Mouse (Mus musculus): ENCODE results near the gene Fgg. TPM values are rescaled to one million over a fixed set of nuclear protein-coding genes. Genes with fewer than 3 reads are reported as not detected.

The Fgg gene
- polyA plus RNA-seq, 1 experiment = not detected

DNA sequence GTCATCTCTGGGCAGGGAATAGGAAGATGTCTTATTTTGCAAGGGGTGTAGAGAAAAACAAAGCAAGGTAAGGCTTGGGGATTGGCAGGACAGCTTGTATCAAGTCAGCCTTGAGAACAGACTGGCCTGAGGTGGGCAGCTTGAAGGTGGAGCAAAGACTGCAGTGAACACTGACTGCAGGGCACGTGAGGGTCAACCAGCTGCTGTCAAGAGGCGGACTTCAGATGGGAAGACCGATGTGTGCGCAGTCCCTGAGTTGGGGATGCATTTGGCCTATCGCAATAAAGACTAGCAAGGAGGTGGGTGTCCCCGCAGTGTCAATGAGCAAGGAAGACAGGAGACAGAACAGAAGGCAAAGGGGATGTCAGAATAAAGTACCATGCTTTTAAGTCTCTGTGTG lies 14.6 kb upstream of the Fgg start:
- H3K27me3 ChIP-seq (ENCODE audit: control insufficient read depth, insufficient read depth, insufficient read length) = peaks cover 13% of the 10 kb centered on the region

GRCm38 (mm10) chr3:82995368-82995767 lies 12.2 kb upstream of the Fgg start:
- no peaks in the 10 kb centered on the region for H3K79me2 ChIP-seq (ENCODE audit: control insufficient read depth, insufficient read depth)

More for the DNA sequence above, 14.6 kb upstream of the Fgg start:
- Histone ChIP-seq H3K79me3 (ENCODE audit: low read depth) (no peaks in the 10 kb centered on the region), H3K4me3 (ENCODE audit: insufficient read depth, poor library complexity, severe bottlenecking) (no peak overlapping the region), H3K36me3 (ENCODE audit: control insufficient read depth, insufficient read depth) (no peaks in the 10 kb centered on the region), H3ac (ENCODE audit: control insufficient read depth, insufficient read length, low read depth) (no peak overlapping the region), H3K79me2 (ENCODE audit: control insufficient read depth, insufficient read depth) (no peaks in the 10 kb centered on the region)
- TF ChIP-seq MAX (IDR thresholded peaks at IDR 0.05) (no peak), USF1 (IDR thresholded peaks at IDR 0.05; ENCODE audit: low read depth) (no peak), MYOG (IDR thresholded peaks at IDR 0.05; ENCODE audit: control insufficient read depth, extremely low read depth, insufficient read length) (no peak)

DNA sequence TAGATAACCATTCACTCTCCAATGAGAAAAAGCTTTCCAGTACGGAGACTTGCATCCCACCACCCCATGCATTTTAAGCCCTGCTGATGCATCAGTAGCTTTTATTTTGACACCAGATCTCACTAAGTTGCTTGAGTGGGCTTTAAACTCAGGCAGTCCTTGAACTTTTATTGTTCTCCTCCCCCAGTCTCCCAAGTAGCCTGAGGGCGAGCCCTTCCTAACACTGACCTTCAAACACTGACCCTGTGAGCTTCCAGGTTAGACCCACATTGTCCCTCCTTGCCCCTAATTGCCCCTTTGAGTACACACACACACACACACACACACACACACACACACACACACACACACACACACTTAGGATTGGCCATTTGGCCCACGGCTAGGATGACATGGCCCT lies 10.9 kb upstream of the Fgg start:
- no peak for TF ChIP-seq FOSL1 (IDR thresholded peaks at IDR 0.05; ENCODE audit: insufficient read depth, low read length, poor library complexity, severe bottlenecking)
- TF ChIP-seq MYOG (IDR thresholded peaks at IDR 0.05; ENCODE audit: control insufficient read depth, extremely low read depth, insufficient read length) = no peak
- TF ChIP-seq USF1 (IDR thresholded peaks at IDR 0.05; ENCODE audit: low read depth) = no peak
- no peak for TF ChIP-seq CEBPB (IDR thresholded peaks at IDR 0.05; ENCODE audit: low read depth)
- no peak for TF ChIP-seq MYOD1 (IDR thresholded peaks at IDR 0.05; ENCODE audit: control insufficient read depth, insufficient read length, low read depth)
- no peak for TF ChIP-seq MAX (IDR thresholded peaks at IDR 0.05)
- no peak for TF ChIP-seq CTCF (IDR thresholded peaks at IDR 0.05; ENCODE audit: control insufficient read depth, insufficient read depth, insufficient read length)

More at GRCm38 (mm10) chr3:82995368-82995767, 12.2 kb upstream of the Fgg start:
- Histone ChIP-seq H3ac (ENCODE audit: control insufficient read depth, insufficient read length, low read depth) (no peak overlapping the region), H3K36me3 (ENCODE audit: control insufficient read depth, insufficient read depth) (no peaks in the 10 kb centered on the region), H3K27me3 (ENCODE audit: control insufficient read depth, insufficient read depth, insufficient read length) (peaks cover 13% of the 10 kb centered on the region), H3K79me3 (ENCODE audit: low read depth) (no peaks in the 10 kb centered on the region), H3K4me3 (ENCODE audit: insufficient read depth, poor library complexity, severe bottlenecking) (no peak overlapping the region)
- TF ChIP-seq USF1 (IDR thresholded peaks at IDR 0.05; ENCODE audit: low read depth) (no peak), MYOD1 (IDR thresholded peaks at IDR 0.05; ENCODE audit: control insufficient read depth, insufficient read length, low read depth) (no peak), MAX (IDR thresholded peaks at IDR 0.05) (no peak), FOSL1 (IDR thresholded peaks at IDR 0.05; ENCODE audit: insufficient read depth, low read length, poor library complexity, severe bottlenecking) (no peak), MYOG (IDR thresholded peaks at IDR 0.05; ENCODE audit: control insufficient read depth, extremely low read depth, insufficient read length) (no peak), CEBPB (IDR thresholded peaks at IDR 0.05; ENCODE audit: low read depth) (no peak), CTCF (IDR thresholded peaks at IDR 0.05; ENCODE audit: control insufficient read depth, insufficient read depth, insufficient read length) (no peak)

DNA sequence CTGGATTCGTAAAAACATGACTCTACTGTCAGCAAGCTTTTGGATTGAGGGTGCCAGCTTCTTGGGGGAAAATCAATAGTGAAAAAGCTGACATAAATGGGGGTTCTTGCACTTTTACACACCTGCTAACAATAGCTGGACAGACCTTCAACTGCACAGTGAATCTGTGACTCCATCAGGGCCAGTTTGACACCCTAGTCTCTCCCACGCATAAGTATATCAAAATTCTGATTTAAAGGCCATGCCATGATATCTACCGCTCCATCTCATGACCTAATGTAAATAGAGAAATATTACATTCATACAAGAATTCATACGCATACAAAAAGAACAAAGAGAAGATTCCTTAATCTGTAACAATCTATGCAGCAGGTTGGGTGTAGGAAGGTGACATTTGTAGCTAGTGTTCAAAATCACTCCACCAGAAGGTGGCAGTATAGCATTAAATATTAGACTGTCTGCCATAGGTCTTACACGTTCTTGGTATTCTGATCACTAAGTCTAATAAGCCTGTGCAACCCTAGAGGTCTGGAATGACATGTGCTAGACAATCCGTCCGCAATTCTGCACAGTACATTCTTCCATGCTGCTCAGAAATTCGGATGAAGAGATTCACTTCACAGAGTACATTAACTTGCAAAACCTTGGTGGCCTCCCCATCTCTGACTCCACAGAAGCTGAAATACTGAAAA lies 8.6 kb upstream of the Fgg start:
- no peak overlapping the region for H3ac ChIP-seq (ENCODE audit: control insufficient read depth, insufficient read length, low read depth)
- peaks cover 8% of the 10 kb centered on the region for H3K27me3 ChIP-seq (ENCODE audit: control insufficient read depth, insufficient read depth, insufficient read length)
- H3K79me3 ChIP-seq (ENCODE audit: low read depth) = no peaks in the 10 kb centered on the region
- no peak for TF ChIP-seq MAX (IDR thresholded peaks at IDR 0.05)
- no peak for TF ChIP-seq CTCF (IDR thresholded peaks at IDR 0.05; ENCODE audit: control insufficient read depth, insufficient read depth, insufficient read length)
- TF ChIP-seq FOSL1 (IDR thresholded peaks at IDR 0.05; ENCODE audit: insufficient read depth, low read length, poor library complexity, severe bottlenecking) = no peak
- TF ChIP-seq CEBPB (IDR thresholded peaks at IDR 0.05; ENCODE audit: low read depth) = no peak
- TF ChIP-seq USF1 (IDR thresholded peaks at IDR 0.05; ENCODE audit: low read depth) = no peak
- TF ChIP-seq MYOG (IDR thresholded peaks at IDR 0.05; ENCODE audit: control insufficient read depth, extremely low read depth, insufficient read length) = no peak
- no peak for TF ChIP-seq MYOD1 (IDR thresholded peaks at IDR 0.05; ENCODE audit: control insufficient read depth, insufficient read length, low read depth)
- H3K79me2 ChIP-seq (ENCODE audit: control insufficient read depth, insufficient read depth) = no peaks in the 10 kb centered on the region
- H3K36me3 ChIP-seq (ENCODE audit: control insufficient read depth, insufficient read depth) = no peaks in the 10 kb centered on the region
- H3K4me3 ChIP-seq (ENCODE audit: insufficient read depth, poor library complexity, severe bottlenecking) = no peak overlapping the region

More for the DNA sequence above, 10.9 kb upstream of the Fgg start:
- Histone ChIP-seq H3K79me2 (ENCODE audit: control insufficient read depth, insufficient read depth) (no peaks in the 10 kb centered on the region), H3ac (ENCODE audit: control insufficient read depth, insufficient read length, low read depth) (no peak overlapping the region), H3K4me3 (ENCODE audit: insufficient read depth, poor library complexity, severe bottlenecking) (no peak overlapping the region), H3K79me3 (ENCODE audit: low read depth) (no peaks in the 10 kb centered on the region), H3K27me3 (ENCODE audit: control insufficient read depth, insufficient read depth, insufficient read length) (peaks cover 13% of the 10 kb centered on the region), H3K36me3 (ENCODE audit: control insufficient read depth, insufficient read depth) (no peaks in the 10 kb centered on the region)

DNA sequence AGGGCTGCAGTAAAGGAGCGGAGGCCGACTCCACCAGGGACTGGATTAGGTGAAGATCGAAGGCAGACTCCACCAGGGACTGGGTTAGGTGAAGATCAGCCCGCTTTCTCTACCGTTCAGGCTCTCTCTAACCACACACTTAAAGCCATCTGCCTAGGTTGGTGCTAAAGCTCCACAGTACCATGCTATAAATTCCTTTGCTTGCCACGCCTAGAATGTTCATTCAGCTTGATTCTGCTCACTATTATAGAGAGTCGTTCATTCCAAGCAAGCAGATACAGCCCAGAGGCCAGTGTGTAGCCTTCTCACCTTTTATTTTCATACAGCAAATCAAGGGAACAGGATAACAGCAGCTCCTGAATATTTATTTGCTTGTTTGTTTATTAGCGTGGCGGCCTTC lies 7.5 kb upstream of the Fgg start:
- Histone ChIP-seq H3K36me3 (ENCODE audit: control insufficient read depth, insufficient read depth) (no peaks in the 10 kb centered on the region), H3K79me3 (ENCODE audit: low read depth) (no peaks in the 10 kb centered on the region), H3K79me2 (ENCODE audit: control insufficient read depth, insufficient read depth) (no peaks in the 10 kb centered on the region), H3ac (ENCODE audit: control insufficient read depth, insufficient read length, low read depth) (no peak overlapping the region), H3K27me3 (ENCODE audit: control insufficient read depth, insufficient read depth, insufficient read length) (peaks cover 6% of the 10 kb centered on the region), H3K4me3 (ENCODE audit: insufficient read depth, poor library complexity, severe bottlenecking) (no peak overlapping the region)
- TF ChIP-seq MAX (IDR thresholded peaks at IDR 0.05) = no peak

GRCm38 (mm10) chr3:83002191-83002590 lies 5.3 kb upstream of the Fgg start:
- no peaks in the 10 kb centered on the region for H3K27me3 ChIP-seq (ENCODE audit: control insufficient read depth, insufficient read depth, insufficient read length)
- H3ac ChIP-seq (ENCODE audit: control insufficient read depth, insufficient read length, low read depth) = no peak overlapping the region
- TF ChIP-seq MYOD1 (IDR thresholded peaks at IDR 0.05; ENCODE audit: control insufficient read depth, insufficient read length, low read depth) (no peak), CTCF (IDR thresholded peaks at IDR 0.05; ENCODE audit: control insufficient read depth, insufficient read depth, insufficient read length) (no peak), FOSL1 (IDR thresholded peaks at IDR 0.05; ENCODE audit: insufficient read depth, low read length, poor library complexity, severe bottlenecking) (no peak), MAX (IDR thresholded peaks at IDR 0.05) (no peak), USF1 (IDR thresholded peaks at IDR 0.05; ENCODE audit: low read depth) (no peak), MYOG (IDR thresholded peaks at IDR 0.05; ENCODE audit: control insufficient read depth, extremely low read depth, insufficient read length) (no peak), CEBPB (IDR thresholded peaks at IDR 0.05; ENCODE audit: low read depth) (no peak)
- H3K36me3 ChIP-seq (ENCODE audit: control insufficient read depth, insufficient read depth) = no peaks in the 10 kb centered on the region
- no peaks in the 10 kb centered on the region for H3K79me3 ChIP-seq (ENCODE audit: low read depth)
- no peak overlapping the region for H3K4me3 ChIP-seq (ENCODE audit: insufficient read depth, poor library complexity, severe bottlenecking)
- no peaks in the 10 kb centered on the region for H3K79me2 ChIP-seq (ENCODE audit: control insufficient read depth, insufficient read depth)
